Mouse (Mus musculus): Measurements from ENCODE around the gene Rfc4. TPM values are rescaled to one million over a fixed set of nuclear protein-coding genes. Genes with fewer than 3 reads are reported as not detected.
A peak's percentile ranks its signal among the peaks of the same experiment; 100 is the strongest.

The Rfc4 gene
- polyA plus RNA-seq, 1 experiment: 2.7 TPM

DNA sequence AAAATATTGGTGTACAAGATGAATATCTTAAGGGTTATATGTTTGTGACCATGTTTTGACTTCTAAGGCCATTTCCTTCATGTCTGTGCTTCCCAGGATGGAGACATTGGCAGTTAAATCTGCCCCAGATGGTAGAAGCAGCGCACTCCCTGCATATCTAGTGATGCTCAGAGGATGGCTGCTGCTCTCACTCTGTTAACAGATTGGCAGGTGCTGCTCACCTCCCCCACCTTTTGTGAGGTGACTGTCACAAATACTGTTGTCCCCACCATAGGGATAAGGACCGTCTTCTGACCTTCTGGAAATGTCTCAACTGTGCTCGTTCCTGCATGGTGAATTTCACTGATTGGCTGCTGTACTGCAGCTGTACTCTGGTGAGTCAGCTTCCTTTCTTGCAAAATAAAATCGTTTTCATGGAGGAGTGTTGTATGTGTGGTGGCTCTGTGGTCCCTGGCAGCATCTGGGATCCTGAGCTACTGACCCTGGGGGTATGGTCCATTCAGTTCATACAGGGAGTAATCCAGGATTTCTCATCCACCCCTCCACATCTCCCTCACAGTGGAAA lies 9.0 kb upstream of the Rfc4 start:
- DNase-seq (ENCODE audit: extremely low spot score in 1 of 2, low spot score in 1 of 2): no peak

DNA sequence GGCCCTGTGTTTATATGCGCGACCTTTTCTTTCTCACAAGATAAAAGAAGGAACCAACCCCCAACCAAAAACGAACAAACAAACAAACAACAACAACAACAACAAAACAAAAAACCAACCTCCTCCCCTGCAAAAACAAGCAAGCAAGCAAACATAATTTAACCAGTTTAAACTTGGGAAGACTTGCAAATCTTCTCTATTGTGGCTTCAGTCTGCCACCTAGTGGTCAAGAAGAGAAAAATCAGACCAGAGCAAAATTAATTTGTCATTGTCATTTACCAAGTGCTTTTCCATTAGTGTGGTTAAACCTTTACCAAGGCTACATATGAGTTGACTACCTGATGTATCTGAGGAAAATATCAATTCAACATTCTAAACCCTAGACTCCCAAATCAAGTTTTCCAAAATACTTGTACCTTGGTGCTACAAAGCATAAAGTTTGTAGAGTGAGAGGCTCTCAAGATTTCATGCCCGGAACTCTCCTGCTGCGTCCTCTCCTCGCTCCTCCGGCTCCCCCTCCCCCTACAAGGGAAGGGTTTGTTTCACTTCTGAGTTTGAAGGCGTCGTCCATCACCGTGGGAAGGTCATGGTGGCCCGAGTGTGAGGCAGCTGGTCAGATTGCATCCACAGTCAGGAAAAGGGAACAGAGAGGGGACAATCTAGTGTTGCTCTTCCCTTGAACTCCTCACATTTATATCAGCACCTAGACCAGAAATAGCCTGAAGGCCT lies 8.0 kb upstream of the Rfc4 start:
- peak in 1 of 2 experiments; percentile 53 for DNase-seq (ENCODE audit: extremely low spot score in 1 of 2, low spot score in 1 of 2)

GRCm38 (mm10) chr16:23132336-23132735 lies 4.8 kb upstream of the Rfc4 start:
- DNase-seq (ENCODE audit: extremely low spot score in 1 of 2, low spot score in 1 of 2): no peak

GRCm38 (mm10) chr16:23130303-23130702 lies 2.8 kb upstream of the Rfc4 start:
- DNase-seq (ENCODE audit: extremely low spot score in 1 of 2, low spot score in 1 of 2): no peak

DNA sequence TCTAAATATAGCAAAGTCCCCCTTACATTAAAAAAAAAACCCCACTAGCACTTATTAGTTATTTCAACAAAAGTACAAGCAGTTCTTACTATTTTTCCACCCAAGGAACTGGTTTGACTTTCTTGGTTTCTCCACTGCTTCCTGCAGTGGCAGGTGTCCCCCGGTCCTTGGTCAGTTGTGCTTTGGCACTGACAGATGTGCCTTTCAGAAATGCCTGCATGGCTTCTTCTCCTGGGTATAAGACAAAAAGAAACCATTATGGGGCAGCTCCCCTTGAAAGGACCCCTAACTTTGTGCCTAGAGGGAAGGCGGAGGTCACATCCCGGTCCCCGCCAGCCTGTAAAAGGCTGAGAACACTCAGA lies 245 bp downstream of the Rfc4 start:
- DNase-seq (ENCODE audit: extremely low spot score in 1 of 2, low spot score in 1 of 2): no peak

DNA sequence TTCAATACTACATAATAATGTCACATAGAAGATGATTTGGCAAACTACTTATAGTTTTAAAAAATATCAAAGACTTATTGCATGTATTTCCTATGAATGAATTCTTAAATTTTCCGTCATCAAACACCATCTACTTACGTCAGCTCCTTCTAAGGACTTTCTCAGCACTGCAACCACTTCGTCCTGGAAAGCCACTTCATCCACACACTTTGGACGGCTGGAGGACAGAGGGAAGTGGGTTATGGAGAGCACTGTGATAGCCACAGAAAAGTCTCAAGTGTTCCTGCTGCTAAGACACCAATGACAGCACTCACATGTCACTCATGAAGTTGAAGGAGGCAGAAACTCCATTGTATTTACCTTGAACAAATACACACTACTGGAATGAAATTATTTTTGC lies 3.1 kb downstream of the Rfc4 start:
- no peak for DNase-seq (ENCODE audit: extremely low spot score in 1 of 2, low spot score in 1 of 2)

- no peak for DNase-seq (ENCODE audit: extremely low spot score in 1 of 2, low spot score in 1 of 2)
Measured at GRCm38 (mm10) chr16:23123104-23123503, 4.4 kb downstream of the Rfc4 start.

DNA sequence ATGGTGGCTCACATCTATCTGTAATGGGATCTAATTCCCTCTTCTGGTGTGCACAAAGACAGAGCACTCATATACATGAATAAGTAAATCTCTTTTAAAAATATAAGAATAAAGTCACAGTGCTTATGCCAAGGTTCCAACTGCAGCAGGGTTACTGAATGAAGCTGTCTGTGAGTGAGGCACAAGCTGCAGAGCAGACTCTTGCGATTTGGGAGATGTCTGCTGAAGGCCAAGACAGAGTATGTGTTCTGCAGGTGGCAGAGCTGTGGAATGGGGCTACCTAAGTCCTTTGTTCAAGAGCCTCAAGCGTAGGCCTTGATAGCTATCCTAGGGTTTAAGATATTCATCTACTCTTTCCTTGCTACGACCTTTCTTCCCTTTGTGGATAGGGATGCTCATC lies 5.1 kb downstream of the Rfc4 start:
- no peak for DNase-seq (ENCODE audit: extremely low spot score in 1 of 2, low spot score in 1 of 2)

DNA sequence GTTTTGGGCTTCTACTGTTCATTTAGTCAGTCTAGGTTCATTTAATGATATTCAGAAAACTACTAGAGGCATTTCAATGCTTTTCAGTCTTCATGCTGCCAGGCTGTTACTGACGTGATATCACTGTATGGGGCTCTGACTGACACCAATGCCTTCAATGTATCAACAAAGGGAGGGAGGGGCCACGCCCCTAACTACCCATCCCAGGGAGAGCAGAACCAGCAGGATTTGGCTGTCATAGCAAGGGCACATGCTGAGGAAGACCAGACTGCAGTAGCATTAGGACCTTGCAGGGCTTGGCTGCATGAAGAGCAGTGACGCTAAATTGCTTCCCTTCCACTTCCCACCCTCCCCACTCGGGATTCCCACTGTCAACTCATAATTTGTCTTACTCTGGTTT lies 10.4 kb downstream of the Rfc4 start:
- no peak for DNase-seq (ENCODE audit: extremely low spot score in 1 of 2, low spot score in 1 of 2)

DNA sequence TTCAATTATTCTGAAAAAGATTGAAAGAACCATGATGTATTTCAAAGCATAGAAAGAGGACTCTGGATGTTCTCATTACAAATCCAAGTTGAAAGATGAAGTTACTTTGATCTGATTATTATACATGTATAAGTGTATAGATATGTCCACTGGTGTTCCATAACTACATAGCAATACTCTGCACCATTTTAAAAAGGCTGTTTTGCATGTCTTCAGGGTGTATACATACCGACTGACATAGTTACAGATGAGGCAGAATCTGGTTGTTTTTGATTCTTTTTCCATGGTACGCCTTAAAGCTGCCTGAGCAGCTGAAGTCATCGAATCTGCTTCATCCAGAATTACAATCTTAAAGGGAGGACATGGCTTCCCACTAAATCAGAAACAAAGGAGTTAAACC lies 12.1 kb downstream of the Rfc4 start:
- no peak for DNase-seq (ENCODE audit: extremely low spot score in 1 of 2, low spot score in 1 of 2)

DNA sequence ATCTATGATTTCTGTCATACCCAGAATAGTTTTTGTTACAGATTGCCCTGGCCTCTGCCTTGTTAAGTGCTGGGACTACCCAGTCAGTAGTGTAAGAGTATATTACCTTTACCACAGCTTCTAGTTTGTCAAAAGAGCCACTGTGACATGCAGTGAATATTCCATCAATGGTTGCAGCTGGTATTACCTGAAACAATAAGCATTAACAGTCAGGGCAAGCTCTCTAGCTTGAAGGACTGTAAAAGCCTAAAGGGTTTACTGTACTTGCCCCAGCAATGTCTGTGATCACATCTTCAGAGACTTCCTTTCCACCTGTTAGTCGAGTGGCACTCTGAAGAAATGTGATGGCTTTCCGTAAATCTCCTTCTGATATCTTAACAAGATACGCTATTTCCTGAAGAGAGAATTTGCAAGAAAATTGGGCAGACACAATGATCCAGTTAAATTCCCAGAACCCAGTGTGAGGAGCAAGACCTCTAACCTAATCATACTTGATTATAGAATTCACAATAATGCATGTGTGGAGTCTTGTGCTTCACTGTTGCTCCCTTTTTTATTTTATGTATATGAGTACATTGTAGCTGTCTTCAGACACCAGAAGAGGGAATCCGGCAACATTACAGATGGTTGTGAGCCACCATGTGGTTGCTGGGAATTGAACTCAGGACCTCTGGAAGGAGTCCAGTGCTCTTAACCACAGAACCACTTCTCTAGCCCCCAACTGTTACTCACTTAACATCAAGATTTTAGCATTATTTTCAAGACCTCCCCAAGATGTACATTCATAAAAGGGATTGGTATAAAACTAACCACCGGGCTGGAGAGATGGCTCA lies 13.0 kb downstream of the Rfc4 start:
- no peak for DNase-seq (ENCODE audit: extremely low spot score in 1 of 2, low spot score in 1 of 2)

GRCm38 (mm10) chr16:23113903-23114302 lies 13.6 kb downstream of the Rfc4 start:
- no peak for DNase-seq (ENCODE audit: extremely low spot score in 1 of 2, low spot score in 1 of 2)

- DNase-seq (ENCODE audit: extremely low spot score in 1 of 2, low spot score in 1 of 2): no peak
Measured at GRCm38 (mm10) chr16:23112861-23113435, 14.6 kb downstream of the Rfc4 start.

GRCm38 (mm10) chr16:23112348-23112747 lies 15.2 kb downstream of the Rfc4 start:
- no peak for DNase-seq (ENCODE audit: extremely low spot score in 1 of 2, low spot score in 1 of 2)

GRCm38 (mm10) chr16:23109350-23110280 lies 17.9 kb downstream of the Rfc4 start:
- no peak for DNase-seq (ENCODE audit: extremely low spot score in 1 of 2, low spot score in 1 of 2)

- DNase-seq (ENCODE audit: extremely low spot score in 1 of 2, low spot score in 1 of 2): no peak
Measured at GRCm38 (mm10) chr16:23108943-23109342, 18.6 kb downstream of the Rfc4 start.

DNA sequence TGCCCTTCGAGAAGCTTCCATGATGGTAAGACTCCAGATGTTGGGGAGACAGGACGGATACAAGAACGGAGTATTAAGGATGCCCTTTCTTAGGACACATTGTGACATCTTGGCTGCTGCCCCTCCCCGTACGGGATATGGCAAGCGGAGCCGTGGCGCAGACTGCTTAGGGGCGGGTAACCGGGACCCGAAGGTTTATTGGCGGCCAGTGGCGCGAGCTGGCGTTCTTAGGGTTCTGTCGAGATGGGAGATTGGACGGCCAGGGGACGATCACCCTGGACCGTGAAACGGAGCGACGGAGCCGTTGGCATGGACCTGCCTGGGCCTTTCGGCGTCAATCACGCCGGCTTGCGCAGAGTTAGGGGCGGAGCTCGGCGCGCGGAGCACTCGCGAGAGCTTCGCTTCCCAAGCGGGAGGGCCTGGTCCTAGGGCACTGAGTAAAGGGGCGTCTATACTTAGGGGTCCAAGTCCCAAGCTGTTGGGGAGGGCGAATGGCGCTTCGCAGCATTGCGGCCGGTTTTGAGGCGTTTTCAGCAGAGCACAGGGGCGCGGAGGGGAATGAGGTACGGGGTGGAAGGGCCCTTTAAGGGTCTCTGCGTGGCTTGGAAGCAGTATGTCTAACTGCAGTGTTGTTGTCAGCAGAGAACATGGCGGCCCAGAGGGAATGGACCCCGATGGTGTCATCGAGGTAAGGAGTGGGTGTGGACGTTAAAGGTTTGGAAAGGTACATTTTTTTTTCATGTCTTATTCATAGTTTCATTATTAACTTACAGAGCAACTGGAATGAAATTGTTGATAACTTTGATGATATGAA lies 19.4 kb downstream of the Rfc4 start:
- peak; percentile 53 to 79 for DNase-seq (ENCODE audit: extremely low spot score in 1 of 2, low spot score in 1 of 2)

- peak; percentile 82 to 92 for DNase-seq (ENCODE audit: extremely low spot score in 1 of 2, low spot score in 1 of 2)
Measured at GRCm38 (mm10) chr16:23107231-23107942, 20.1 kb downstream of the Rfc4 start, which contains the start of gene Eif4a2. Gene Eif4a2 (plus strand): TSS chr16:23107444.

DNA sequence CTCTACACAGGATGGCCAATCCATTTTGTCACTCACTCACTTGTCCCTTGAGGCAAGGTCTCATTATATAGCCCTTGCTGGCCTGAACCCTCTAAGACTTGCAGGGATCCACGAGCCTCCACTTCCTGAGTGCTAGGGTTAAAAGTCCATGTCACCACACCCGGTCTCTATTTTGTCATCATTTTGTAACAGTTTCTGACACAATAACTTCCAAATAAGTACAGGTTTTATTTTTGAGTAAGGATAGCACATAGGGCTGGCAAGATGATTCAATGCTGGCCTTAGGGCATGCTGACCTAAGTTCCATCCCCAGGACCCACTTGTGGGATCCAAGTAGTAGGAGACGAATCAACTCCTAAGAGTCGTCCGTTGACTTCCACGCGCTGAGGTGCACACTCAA lies 21.4 kb downstream of the Rfc4 start:
- no peak for DNase-seq (ENCODE audit: extremely low spot score in 1 of 2, low spot score in 1 of 2)

Measured in frontal cortex, adult 2 months (tissue).